Mouse (Mus musculus): ENCODE data around the gene Hdac9. TPM values are rescaled to one million over a fixed set of nuclear protein-coding genes. Genes with fewer than 3 reads are reported as not detected.
A peak's percentile ranks its signal among the peaks of the same experiment; 100 is the strongest.

The Hdac9 gene
- total and polyA plus RNA-seq, 2 experiments from 2014 or later = 14.9 to 21.6 TPM

GRCm38 (mm10) chr12:34571069-34571468 is 345.8 kb downstream of the Hdac9 start:
- ATAC-seq (no peak), DNase-seq (no peak)
- 81% methylated on average over 1 of the region's 1 CpGs for WGBS
- Histone ChIP-seq H3K36me3 (ENCODE audit: insufficient read depth) (no peaks in the 10 kb centered on the region), H3K4me3 (ENCODE audit: low read depth, low read length) (no peak overlapping the region), H3K27me3 (ENCODE audit: insufficient read depth, low read length) (no peaks in the 10 kb centered on the region), H3K9me3 (ENCODE audit: low read length) (no peaks in the 10 kb centered on the region), H3K9ac (no peak overlapping the region), H3K27ac (ENCODE audit: low read depth, low read length) (no peak overlapping the region), H3K4me1 (ENCODE audit: insufficient read depth) (no peaks in the 10 kb centered on the region), H3K4me2 (ENCODE audit: low read depth) (no peak overlapping the region)
- no peak for TF ChIP-seq CTCF (IDR thresholded peaks at IDR 0.05; ENCODE audit: low read depth)

GRCm38 (mm10) chr12:34569472-34569871 is 347.4 kb downstream of the Hdac9 start:
- no peaks in the 10 kb centered on the region for H3K27me3 ChIP-seq (ENCODE audit: insufficient read depth, low read length)
- no peak for TF ChIP-seq CTCF (IDR thresholded peaks at IDR 0.05; ENCODE audit: low read depth)
- 56% methylated on average over 3 of the region's 3 CpGs for WGBS
- no peaks in the 10 kb centered on the region for H3K9me3 ChIP-seq (ENCODE audit: low read length)
- H3K4me1 ChIP-seq (ENCODE audit: insufficient read depth) = no peaks in the 10 kb centered on the region
- DNase-seq (peak; percentile 35), ATAC-seq (peak; percentile 70; the same call in 1 of the 2 replicates)
- H3K4me2 ChIP-seq (ENCODE audit: low read depth) = no peak overlapping the region
- H3K9ac ChIP-seq = no peak overlapping the region
- no peak overlapping the region for H3K27ac ChIP-seq (ENCODE audit: low read depth, low read length)
- no peaks in the 10 kb centered on the region for H3K36me3 ChIP-seq (ENCODE audit: insufficient read depth)
- H3K4me3 ChIP-seq (ENCODE audit: low read depth, low read length) = no peak overlapping the region

- ATAC-seq (peak; percentile 92; the same call in 1 of the 2 replicates), DNase-seq (peak; percentile 33)
- no peak overlapping the region for H3K27ac ChIP-seq (ENCODE audit: low read depth, low read length)
- no peak for TF ChIP-seq CTCF (IDR thresholded peaks at IDR 0.05; ENCODE audit: low read depth)
- H3K9ac ChIP-seq = no peak overlapping the region
- no peak overlapping the region for H3K4me2 ChIP-seq (ENCODE audit: low read depth)
- WGBS = 21% methylated on average over 3 of the region's 3 CpGs
- no peaks in the 10 kb centered on the region for H3K27me3 ChIP-seq (ENCODE audit: insufficient read depth, low read length)
- no peak overlapping the region for H3K4me3 ChIP-seq (ENCODE audit: low read depth, low read length)
- no peaks in the 10 kb centered on the region for H3K4me1 ChIP-seq (ENCODE audit: insufficient read depth)
- no peaks in the 10 kb centered on the region for H3K36me3 ChIP-seq (ENCODE audit: insufficient read depth)
- no peaks in the 10 kb centered on the region for H3K9me3 ChIP-seq (ENCODE audit: low read length)
Measured at GRCm38 (mm10) chr12:34569052-34569451, 347.8 kb downstream of the Hdac9 start.

GRCm38 (mm10) chr12:34562331-34562730 is 354.6 kb downstream of the Hdac9 start:
- 94% methylated on average over 2 of the region's 2 CpGs for WGBS
- TF ChIP-seq CTCF (IDR thresholded peaks at IDR 0.05; ENCODE audit: low read depth) = no peak
- Histone ChIP-seq H3K27me3 (ENCODE audit: insufficient read depth, low read length) (no peaks in the 10 kb centered on the region), H3K36me3 (ENCODE audit: insufficient read depth) (no peaks in the 10 kb centered on the region), H3K4me3 (ENCODE audit: low read depth, low read length) (no peak overlapping the region), H3K9me3 (ENCODE audit: low read length) (no peaks in the 10 kb centered on the region), H3K27ac (ENCODE audit: low read depth, low read length) (no peak overlapping the region), H3K4me2 (ENCODE audit: low read depth) (no peak overlapping the region), H3K9ac (no peak overlapping the region), H3K4me1 (ENCODE audit: insufficient read depth) (no peaks in the 10 kb centered on the region)
- ATAC-seq (no peak), DNase-seq (no peak)

GRCm38 (mm10) chr12:34559001-34559400 is 357.9 kb downstream of the Hdac9 start:
- Histone ChIP-seq H3K9me3 (ENCODE audit: low read length) (no peaks in the 10 kb centered on the region), H3K4me3 (ENCODE audit: low read depth, low read length) (no peak overlapping the region), H3K27ac (ENCODE audit: low read depth, low read length) (no peak overlapping the region), H3K9ac (no peak overlapping the region), H3K36me3 (ENCODE audit: insufficient read depth) (no peaks in the 10 kb centered on the region), H3K4me1 (ENCODE audit: insufficient read depth) (no peaks in the 10 kb centered on the region), H3K27me3 (ENCODE audit: insufficient read depth, low read length) (no peaks in the 10 kb centered on the region), H3K4me2 (ENCODE audit: low read depth) (no peak overlapping the region)
- TF ChIP-seq CTCF (IDR thresholded peaks at IDR 0.05; ENCODE audit: low read depth) = no peak
- ATAC-seq = no peak
- WGBS = 75% methylated on average over 5 of the region's 5 CpGs
- no peak for DNase-seq

- no peak for TF ChIP-seq CTCF (IDR thresholded peaks at IDR 0.05; ENCODE audit: low read depth)
- Histone ChIP-seq H3K27me3 (ENCODE audit: insufficient read depth, low read length) (no peaks in the 10 kb centered on the region), H3K9me3 (ENCODE audit: low read length) (no peaks in the 10 kb centered on the region), H3K27ac (ENCODE audit: low read depth, low read length) (no peak overlapping the region), H3K9ac (no peak overlapping the region), H3K4me1 (ENCODE audit: insufficient read depth) (no peaks in the 10 kb centered on the region), H3K4me2 (ENCODE audit: low read depth) (no peak overlapping the region), H3K36me3 (ENCODE audit: insufficient read depth) (no peaks in the 10 kb centered on the region), H3K4me3 (ENCODE audit: low read depth, low read length) (no peak overlapping the region)
- DNase-seq (no peak), ATAC-seq (no peak)
Measured at GRCm38 (mm10) chr12:34554803-34555202, 362.1 kb downstream of the Hdac9 start.

GRCm38 (mm10) chr12:34550268-34550667 is 366.6 kb downstream of the Hdac9 start:
- H3K4me3 ChIP-seq (ENCODE audit: low read depth, low read length) = no peak overlapping the region
- no peaks in the 10 kb centered on the region for H3K36me3 ChIP-seq (ENCODE audit: insufficient read depth)
- 27% methylated on average over 9 of the region's 9 CpGs for WGBS
- ATAC-seq (peak; percentile 45), DNase-seq (no peak)
- no peaks in the 10 kb centered on the region for H3K9me3 ChIP-seq (ENCODE audit: low read length)
- TF ChIP-seq CTCF (IDR thresholded peaks at IDR 0.05; ENCODE audit: low read depth) = no peak
- H3K27me3 ChIP-seq (ENCODE audit: insufficient read depth, low read length) = no peaks in the 10 kb centered on the region
- no peak overlapping the region for H3K27ac ChIP-seq (ENCODE audit: low read depth, low read length)
- no peaks in the 10 kb centered on the region for H3K4me1 ChIP-seq (ENCODE audit: insufficient read depth)
- H3K9ac ChIP-seq = no peak overlapping the region
- H3K4me2 ChIP-seq (ENCODE audit: low read depth) = no peak overlapping the region

GRCm38 (mm10) chr12:34529165-34529545 is 387.7 kb downstream of the Hdac9 start:
- Histone ChIP-seq H3K27me3 (ENCODE audit: insufficient read depth, low read length) (no peaks in the 10 kb centered on the region), H3K4me1 (ENCODE audit: insufficient read depth) (peaks cover 10% of the 10 kb centered on the region), H3K27ac (ENCODE audit: low read depth, low read length) (peak overlapping the region; percentile 62), H3K4me2 (ENCODE audit: low read depth) (peak overlapping the region; percentile 48), H3K36me3 (ENCODE audit: insufficient read depth) (no peaks in the 10 kb centered on the region), H3K4me3 (ENCODE audit: low read depth, low read length) (peak overlapping the region; percentile 33; the same call in 1 of the 2 replicates), H3K9me3 (ENCODE audit: low read length) (no peaks in the 10 kb centered on the region), H3K9ac (no peak overlapping the region)
- WGBS = 7% methylated on average over 3 of the region's 3 CpGs
- no peak for TF ChIP-seq CTCF (IDR thresholded peaks at IDR 0.05; ENCODE audit: low read depth)
- peak; percentile 63 for ATAC-seq
- DNase-seq = peak; percentile 63

Measured in forebrain, postnatal 0 days (tissue).